Mouse (Mus musculus): ENCODE results near the gene Pitpnm1.

- no peak for TF ChIP-seq MAX (IDR thresholded peaks at IDR 0.05; ENCODE audit: low read depth)
- no peak for TF ChIP-seq MYOD1 (IDR thresholded peaks at IDR 0.05; ENCODE audit: control insufficient read depth in 1 of 3, insufficient read length in 2 of 3, low read depth in 2 of 3)
- TF ChIP-seq POLR2A (IDR thresholded peaks at IDR 0.05; ENCODE audit: insufficient read length, low read depth) = no peak
- TF ChIP-seq E2F4 (IDR thresholded peaks at IDR 0.05; ENCODE audit: insufficient read depth) = no peak
- no peak for TF ChIP-seq MYOG (IDR thresholded peaks at IDR 0.05; ENCODE audit: control insufficient read depth in 1 of 3, insufficient read depth in 1 of 3, insufficient read length in 2 of 3, low read depth in 2 of 3)
- no peak for TF ChIP-seq CEBPB (IDR thresholded peaks at IDR 0.05; ENCODE audit: insufficient read depth, poor library complexity, severe bottlenecking)
- TF ChIP-seq TCF12 (IDR thresholded peaks at IDR 0.05; ENCODE audit: insufficient read depth, poor library complexity, severe bottlenecking) = no peak
- no peak for TF ChIP-seq USF1 (IDR thresholded peaks at IDR 0.05; ENCODE audit: low read depth)
- no peak for TF ChIP-seq POLR2AphosphoS2 (IDR thresholded peaks at IDR 0.05; ENCODE audit: insufficient read length, low read depth)
- TF ChIP-seq TCF3 (IDR thresholded peaks at IDR 0.05; ENCODE audit: insufficient read length, low read depth) = no peak
- no peak for TF ChIP-seq REST (IDR thresholded peaks at IDR 0.05; ENCODE audit: insufficient read depth, insufficient read length)
- TF ChIP-seq SRF (IDR thresholded peaks at IDR 0.05; ENCODE audit: control insufficient read depth, insufficient read length, low read depth) = no peak
These were observed 28.4 kb upstream of the Pitpnm1 start for GRCm38 (mm10) chr19:4071406-4071805.
